Mouse (Mus musculus) intestine, embryonic 14.5 days (tissue): Measurements from ENCODE around the gene Pelo. TPM values are rescaled to one million over a fixed set of nuclear protein-coding genes. Genes with fewer than 3 reads are reported as not detected.

ENCODE experiments used
- ATAC-seq: fragments of 200-750 bp; cut with Nextera tagmentation; replicated peaks from 2 replicates; pipeline ENCODE4 v1.8.0; 2017; ENCODE audit warnings: low read depth, moderate number of reproducible peaks, moderate TSS enrichment, moderate library complexity; ENCODE audit not compliant: low FRiP score, low TSS enrichment
- DNase-seq: peaks from one replicate; pipeline ENCODE4 v3.0.0-alpha.2; 2018; ENCODE audit warnings: low spot score
- H3K27ac ChIP-seq: fragments of 300-500 bp; sonication (generic); 2 replicates; pipeline ENCODE4 v1.5.1; 2014; ENCODE audit warnings: low read depth, mild to moderate bottlenecking, control low read depth
- H3K27me3 ChIP-seq: fragments of 300-500 bp; sonication (generic); replicated peaks from 2 replicates; pipeline ENCODE4 v1.6.1; 2014; ENCODE audit warnings: low read length, control low read depth; ENCODE audit not compliant: control insufficient read depth, insufficient read depth
- H3K36me3 ChIP-seq: fragments of 300-500 bp; sonication (generic); 2 replicates; pipeline ENCODE4 v1.6.1; 2014; ENCODE audit warnings: low read length, control low read depth; ENCODE audit not compliant: control insufficient read depth, insufficient read depth
- H3K4me1 ChIP-seq: fragments of 300-500 bp; sonication (generic); replicated peaks from 2 replicates; pipeline ENCODE4 v1.6.1; 2014; ENCODE audit warnings: low read length, control low read depth, mixed read lengths; ENCODE audit not compliant: control insufficient read depth, insufficient read depth
- H3K4me2 ChIP-seq: fragments of 300-500 bp; sonication (generic); 2 replicates; pipeline ENCODE4 v1.6.1; 2014; ENCODE audit warnings: low read length
- H3K4me3 ChIP-seq: fragments of 300-500 bp; sonication (generic); 2 replicates; pipeline ENCODE4 v1.5.1; 2014; ENCODE audit warnings: low read depth, low read length, control low read depth, mixed read lengths
- H3K9ac ChIP-seq: fragments of 300-500 bp; sonication (generic); 2 replicates; pipeline ENCODE4 v1.6.1; 2014; ENCODE audit warnings: mild to moderate bottlenecking, low read length
- H3K9me3 ChIP-seq: fragments of 300-500 bp; sonication (generic); 2 replicates; pipeline ENCODE4 v1.6.1; 2016; ENCODE audit warnings: low read length, control low read depth; ENCODE audit not compliant: control insufficient read depth
- WGBS: fragments of 180-500 bp; shearing (Covaris S2); extraction: QIAGEN DNeasy Blood & Tissue Kit; methylation state at CpG from one replicate; pipeline ENCODE4 v1.1.7; 2014; 5-methylcytosine and 5-hydroxymethylcytosine counted together
- polyA plus RNA-seq: library from polyadenylated mRNA; unstranded; fragments of >200 nt; fragmentation: Nextera tagmentation; extraction: Ambion mirVana; gene quantifications from 2 replicates; pipeline ENCODE4 v1.2.1, GENCODE M21; 2014

Pelo gene
- polyA plus RNA-seq, 1 experiment from 2014 or later, result 6.3 TPM

DNA sequence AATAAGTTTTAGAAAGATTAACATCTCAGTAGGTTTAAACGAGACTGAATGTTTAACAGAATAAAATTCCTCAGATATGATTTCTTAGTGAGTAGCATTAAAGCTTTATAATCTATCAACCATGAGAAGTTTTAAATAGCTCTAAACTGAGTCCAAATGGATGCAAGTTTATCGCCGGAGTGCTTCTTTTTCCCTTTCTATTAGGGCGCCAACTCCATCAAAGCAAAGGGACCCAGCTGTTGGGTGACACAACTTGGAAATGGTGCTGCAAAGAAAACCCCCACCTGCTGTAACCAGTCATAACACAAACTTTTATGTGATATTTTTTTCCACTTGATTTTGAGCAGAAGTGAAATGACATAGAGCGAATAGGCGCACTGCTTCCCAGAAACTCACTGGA lies 17.6 kb downstream of the Pelo start:
- Histone ChIP-seq H3K4me1 (0 out of 2 replicates have a peak, but pooled peaks cover under 1% of the 10 kb centered on the region), H3K4me2 (no peak overlapping the region), H3K4me3 (no peak overlapping the region), H3K9me3 (no peaks in the 10 kb centered on the region), H3K27me3 (no peaks in the 10 kb centered on the region), H3K9ac (no peak overlapping the region), H3K27ac (peak overlapping the region; percentile 27; the same call in 1 of the 2 replicates), H3K36me3 (no peaks in the 10 kb centered on the region)
- WGBS, result 42% methylated on average over 6 of the region's 6 CpGs
- DNase-seq (no peak), ATAC-seq (peak; percentile 43)

DNA sequence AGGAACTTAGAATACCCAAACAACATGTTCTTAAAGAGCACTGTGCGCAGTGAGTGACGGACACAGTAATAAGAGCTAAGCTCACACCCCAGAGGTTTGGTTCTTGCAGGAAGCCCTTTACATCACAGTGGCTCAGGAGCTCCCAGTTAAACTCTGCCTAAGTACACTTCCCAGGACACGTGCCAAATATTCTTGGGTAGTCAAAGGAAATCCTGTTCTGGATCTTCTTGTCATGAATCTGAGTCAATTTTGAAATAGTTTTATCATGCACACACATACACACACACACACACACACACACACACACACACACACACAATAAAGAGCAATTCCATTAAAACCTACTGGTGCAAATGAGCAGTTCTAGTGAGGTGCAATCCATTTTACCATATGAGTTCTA lies 18.6 kb downstream of the Pelo start:
- DNase-seq (no peak), ATAC-seq (no peak)
- no peak overlapping the region for H3K9ac ChIP-seq
- H3K4me3 ChIP-seq, result no peak overlapping the region
- WGBS, result 90% methylated on average over 3 of the region's 3 CpGs
- H3K4me1 ChIP-seq, result no peaks in the 10 kb centered on the region
- no peak overlapping the region for H3K27ac ChIP-seq
- no peaks in the 10 kb centered on the region for H3K27me3 ChIP-seq
- no peaks in the 10 kb centered on the region for H3K9me3 ChIP-seq
- H3K4me2 ChIP-seq, result no peak overlapping the region
- H3K36me3 ChIP-seq, result no peaks in the 10 kb centered on the region

DNA sequence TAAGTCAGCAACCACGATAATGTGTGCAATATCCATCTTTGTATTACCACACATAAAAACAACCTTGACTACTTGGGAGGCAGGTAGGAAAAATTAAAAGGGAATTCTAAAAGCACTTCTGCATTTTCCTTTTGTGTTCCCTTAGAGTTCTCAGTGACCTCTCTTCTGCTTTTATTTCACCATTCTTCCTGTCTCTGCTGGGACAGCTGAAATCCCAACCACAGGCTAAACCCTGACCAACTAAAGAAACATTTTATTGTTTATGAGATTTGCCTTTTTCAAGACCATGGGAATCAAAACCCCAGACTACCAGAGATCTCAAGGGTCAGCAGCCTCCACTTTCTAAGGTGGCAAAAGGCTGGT lies 22.0 kb downstream of the Pelo start:
- Histone ChIP-seq H3K36me3 (no peaks in the 10 kb centered on the region), H3K4me3 (no peak overlapping the region), H3K9ac (no peak overlapping the region), H3K27ac (no peak overlapping the region), H3K9me3 (no peaks in the 10 kb centered on the region), H3K4me1 (no peaks in the 10 kb centered on the region), H3K27me3 (no peaks in the 10 kb centered on the region), H3K4me2 (no peak overlapping the region)
- 84% methylated on average over 1 of the region's 1 CpGs for WGBS
- DNase-seq (no peak), ATAC-seq (no peak)

DNA sequence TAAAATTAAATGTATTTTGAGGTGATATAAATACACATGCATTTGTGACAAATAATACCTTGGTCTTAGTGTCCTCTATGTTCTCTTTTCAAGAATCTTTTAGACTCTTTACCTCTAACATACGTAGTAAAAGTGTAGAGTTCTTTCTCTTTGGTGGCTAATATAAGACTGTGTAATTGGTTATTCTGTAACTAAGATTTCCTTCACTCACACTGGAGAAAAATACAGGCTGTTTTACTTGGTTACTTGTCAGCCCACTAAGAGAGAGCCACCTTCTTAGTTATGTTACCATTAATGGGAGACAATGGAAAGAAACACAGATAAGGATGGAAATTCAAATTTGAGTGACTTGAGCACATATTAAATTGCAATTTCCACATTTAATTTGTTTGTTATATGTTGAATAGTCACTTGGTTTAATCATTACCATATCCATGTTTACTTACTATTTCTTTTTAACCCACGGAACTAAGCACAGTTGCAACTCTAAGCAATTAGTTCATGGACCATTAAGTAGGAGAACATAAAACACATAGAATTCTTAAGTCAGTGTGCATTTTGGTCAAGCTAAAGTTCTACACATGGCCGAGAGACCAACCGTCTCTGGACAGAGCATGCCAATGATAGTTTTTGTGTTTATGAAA lies 22.5 kb downstream of the Pelo start:
- H3K9me3 ChIP-seq, result no peaks in the 10 kb centered on the region
- no peaks in the 10 kb centered on the region for H3K36me3 ChIP-seq
- WGBS, result 88% methylated on average over 4 of the region's 4 CpGs
- DNase-seq (no peak), ATAC-seq (no peak)
- no peaks in the 10 kb centered on the region for H3K27me3 ChIP-seq
- no peak overlapping the region for H3K4me2 ChIP-seq
- H3K9ac ChIP-seq, result no peak overlapping the region
- no peak overlapping the region for H3K4me3 ChIP-seq
- no peaks in the 10 kb centered on the region for H3K4me1 ChIP-seq
- H3K27ac ChIP-seq, result no peak overlapping the region

DNA sequence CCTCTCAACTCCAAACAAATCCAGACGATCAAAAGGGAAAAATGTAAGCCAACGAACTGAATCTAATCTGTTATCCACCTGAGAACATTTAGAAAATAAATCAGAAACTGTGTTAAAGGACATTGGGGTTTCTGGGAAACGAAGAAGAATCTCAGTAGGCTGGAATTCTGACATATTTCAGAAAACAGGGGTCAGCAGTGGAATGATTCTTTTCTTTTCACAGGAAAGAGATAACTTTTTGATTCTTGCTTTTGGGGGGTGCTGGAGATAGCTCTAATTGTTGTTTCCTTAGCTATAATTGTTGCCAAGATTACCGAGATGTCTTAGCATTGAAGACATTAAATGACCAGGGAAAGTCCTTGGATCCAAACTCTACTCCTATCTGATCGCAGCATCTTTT lies 32.4 kb downstream of the Pelo start:
- no peak overlapping the region for H3K9ac ChIP-seq
- no peak for ATAC-seq

DNA sequence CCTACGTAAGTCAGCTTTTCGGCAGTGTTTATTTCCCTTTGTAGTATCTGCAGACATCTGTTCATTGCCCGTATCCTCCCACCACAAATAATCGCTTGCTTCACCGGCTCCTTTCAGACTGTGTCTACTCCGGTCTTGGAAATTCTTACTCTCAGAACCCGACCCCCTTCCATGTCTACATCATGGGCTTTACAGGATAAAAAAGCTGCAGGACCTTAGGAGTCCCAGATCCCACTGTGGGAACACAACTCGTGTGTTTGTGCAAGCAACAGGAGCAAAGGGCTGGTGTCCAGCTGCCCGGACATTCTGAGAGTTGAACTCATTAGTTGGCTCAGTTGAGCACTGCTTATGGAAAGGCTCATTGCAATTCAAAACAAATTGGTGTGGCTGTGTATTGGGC lies 35.2 kb downstream of the Pelo start:
- no peak for DNase-seq
- H3K27ac ChIP-seq, result no peak overlapping the region
- no peaks in the 10 kb centered on the region for H3K9me3 ChIP-seq
- ATAC-seq, result no peak
- no peak overlapping the region for H3K4me3 ChIP-seq
- no peaks in the 10 kb centered on the region for H3K27me3 ChIP-seq
- WGBS, result 32% methylated on average over 9 of the region's 9 CpGs
- H3K4me2 ChIP-seq, result peak overlapping the region; percentile 15; the same call in 1 of the 2 replicates
- no peak overlapping the region for H3K9ac ChIP-seq
- peaks cover 12% of the 10 kb centered on the region for H3K4me1 ChIP-seq
- H3K36me3 ChIP-seq, result no peaks in the 10 kb centered on the region

More for the DNA sequence above, 32.4 kb downstream of the Pelo start:
- no peaks in the 10 kb centered on the region for H3K9me3 ChIP-seq
- H3K4me1 ChIP-seq, result peaks cover 12% of the 10 kb centered on the region; the same call in 1 of the 2 replicates
- H3K27me3 ChIP-seq, result no peaks in the 10 kb centered on the region
- WGBS, result 73% methylated on average over 5 of the region's 5 CpGs
- H3K4me3 ChIP-seq, result no peak overlapping the region
- H3K36me3 ChIP-seq, result no peaks in the 10 kb centered on the region
- no peak overlapping the region for H3K27ac ChIP-seq
- no peak for DNase-seq
- H3K4me2 ChIP-seq, result no peak overlapping the region

DNA sequence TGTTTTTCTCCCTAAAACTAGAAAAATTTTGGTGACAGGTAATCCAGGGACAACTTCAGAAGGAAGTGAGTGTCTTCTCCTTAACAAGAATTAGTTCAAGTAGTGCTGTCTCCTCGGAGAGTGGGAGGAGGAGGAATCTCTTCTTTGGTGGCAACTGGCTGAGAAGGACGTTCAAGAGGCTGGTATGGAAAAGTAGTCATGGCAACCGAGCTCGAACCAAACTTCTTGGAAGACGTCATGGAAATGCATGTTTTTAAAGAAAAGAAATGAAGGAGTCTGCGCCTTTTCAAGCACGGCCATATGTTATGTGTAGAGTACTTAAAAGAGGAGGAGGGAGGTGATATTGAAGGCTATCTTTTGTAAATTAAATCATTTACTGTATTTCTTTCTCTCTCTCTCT lies 37.4 kb downstream of the Pelo start:
- no peak overlapping the region for H3K4me3 ChIP-seq

DNA sequence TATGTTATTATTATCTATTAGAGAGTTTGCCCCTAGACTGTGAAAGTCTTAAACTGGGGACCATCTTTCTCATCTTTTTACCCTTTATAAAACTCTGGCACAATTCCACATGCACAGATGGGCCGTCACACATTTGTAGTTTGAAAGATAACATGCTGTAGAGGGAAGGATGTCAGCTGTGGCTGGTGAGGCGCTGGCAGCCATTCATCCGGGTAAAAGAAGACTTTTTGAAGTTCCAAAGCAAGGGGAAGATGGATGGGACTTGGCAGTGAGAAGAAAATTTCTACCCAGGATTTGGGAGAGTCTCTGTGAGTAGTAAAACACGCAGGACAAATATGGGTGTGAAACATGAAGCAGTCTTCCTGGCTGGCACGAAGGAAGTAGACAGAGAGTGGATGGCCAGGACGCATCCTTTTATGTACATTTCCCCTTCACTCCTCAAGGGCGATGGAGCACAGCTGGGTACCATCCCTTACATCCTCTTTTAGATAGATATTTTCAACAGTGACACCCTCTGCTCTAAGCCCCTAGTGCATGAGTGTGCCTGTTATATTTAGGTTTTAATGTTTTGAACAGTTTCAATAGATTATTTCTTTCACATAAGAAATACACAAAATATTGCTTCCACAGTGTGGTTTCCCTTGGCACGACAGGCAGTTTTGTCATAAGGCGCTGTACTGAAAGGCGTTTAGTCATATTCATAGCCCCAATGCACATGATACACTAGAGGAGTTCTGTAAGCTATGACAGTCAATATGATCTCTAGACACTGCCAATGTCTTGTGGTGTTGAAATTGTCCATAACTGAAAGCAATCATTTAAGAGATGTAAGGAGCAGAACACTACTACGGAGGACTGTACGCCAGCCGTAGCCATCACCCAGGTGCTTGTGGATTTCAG lies 39.1 kb downstream of the Pelo start:
- no peak overlapping the region for H3K4me3 ChIP-seq
- H3K27me3 ChIP-seq, result no peaks in the 10 kb centered on the region
- 0 out of 2 replicates have a peak, but pooled peaks have one; percentile 43 for ATAC-seq
- H3K9ac ChIP-seq, result no peak overlapping the region
- 63% methylated on average over 13 of the region's 13 CpGs for WGBS
- peaks cover 12% of the 10 kb centered on the region for H3K4me1 ChIP-seq
- H3K9me3 ChIP-seq, result no peaks in the 10 kb centered on the region
- peak overlapping the region; percentile 54; the same call in 1 of the 2 replicates for H3K27ac ChIP-seq
- H3K4me2 ChIP-seq, result no peak overlapping the region
- no peak for DNase-seq
- no peaks in the 10 kb centered on the region for H3K36me3 ChIP-seq

More for the DNA sequence above, 37.4 kb downstream of the Pelo start:
- Histone ChIP-seq H3K9me3 (no peaks in the 10 kb centered on the region), H3K9ac (no peak overlapping the region), H3K27ac (no peak overlapping the region), H3K36me3 (no peaks in the 10 kb centered on the region), H3K4me1 (peaks cover 12% of the 10 kb centered on the region), H3K27me3 (no peaks in the 10 kb centered on the region), H3K4me2 (no peak overlapping the region)
- WGBS, result 71% methylated on average over 7 of the region's 7 CpGs
- ATAC-seq (no peak), DNase-seq (no peak)
